Mouse (Mus musculus) MEL (cell line): ENCODE data around the gene Nrxn3. TPM values are rescaled to one million over a fixed set of nuclear protein-coding genes. Genes with fewer than 3 reads are reported as not detected.

Source experiments
- DNase-seq: peaks from one replicate; pipeline ENCODE4 v3.0.0; 2011; ENCODE audit warnings: low read depth, low spot score
- H3K27ac ChIP-seq: 2 replicates; pipeline ENCODE4 v1.5.1; 2012; ENCODE audit warnings: low read depth, mild to moderate bottlenecking, control low read depth, low read length, moderate library complexity; ENCODE audit not compliant: control insufficient read depth
- H3K27me3 ChIP-seq, 2 experiments: fragments of 150-350 bp in 1 of 2; sonication (generic) in 1 of 2; 2 replicates each; pipeline ENCODE4 v1.6.1; 2012; ENCODE audit warnings: low read length in 2 of 2, mild to moderate bottlenecking in 2 of 2, improper control_type of control experiment in 1 of 2, moderate library complexity in 1 of 2; ENCODE audit not compliant: insufficient read depth in 2 of 2, control insufficient read depth in 1 of 2
- H3K36me3 ChIP-seq, 2 experiments: 2 replicates each; pipeline ENCODE4 v1.6.1; 2012 to 2014; ENCODE audit warnings: low read length in 2 of 2, improper control_type of control experiment in 1 of 2, inconsistent platforms in 1 of 2, mild to moderate bottlenecking in 1 of 2; ENCODE audit not compliant: insufficient read depth in 2 of 2, control insufficient read depth in 1 of 2
- H3K4me1 ChIP-seq, 2 experiments: fragments of 150-350 bp in 1 of 2; sonication (generic) in 1 of 2; 2 replicates each; pipeline ENCODE4 v1.6.1; 2012; ENCODE audit warnings: low read length in 2 of 2, improper control_type of control experiment in 1 of 2, mild to moderate bottlenecking in 1 of 2; ENCODE audit not compliant: insufficient read depth in 2 of 2, control insufficient read depth in 1 of 2
- H3K4me3 ChIP-seq, 2 experiments: fragments of 150-350 bp in 1 of 2; sonication (generic) in 1 of 2; 2 replicates each; pipeline ENCODE4 v1.5.1; 2012; ENCODE audit warnings: low read depth in 2 of 2, low read length in 2 of 2, mild to moderate bottlenecking in 2 of 2, moderate library complexity in 2 of 2, control low read depth in 1 of 2, improper control_type of control experiment in 1 of 2; ENCODE audit not compliant: control insufficient read depth in 1 of 2, insufficient read depth in 1 of 2
- H3K79me2 ChIP-seq: 2 replicates; pipeline ENCODE4 v1.6.1; 2012; ENCODE audit warnings: mild to moderate bottlenecking, low read length, moderate library complexity; ENCODE audit not compliant: control insufficient read depth, poor library complexity, insufficient read depth
- H3K9ac ChIP-seq: 2 replicates; pipeline ENCODE4 v1.6.1; 2012; ENCODE audit warnings: low read depth, mild to moderate bottlenecking, control low read depth, low read length, moderate library complexity; ENCODE audit not compliant: control insufficient read depth, poor library complexity, severe bottlenecking
- H3K9me3 ChIP-seq: fragments of 150-350 bp; sonication (generic); replicated peaks from 2 replicates; pipeline ENCODE4 v1.6.1; 2012; ENCODE audit warnings: mild to moderate bottlenecking, low read length, improper control_type of control experiment, moderate library complexity; ENCODE audit not compliant: insufficient read depth
- BHLHE40 ChIP-seq: IDR thresholded peaks from 2 replicates; pipeline ENCODE4 v1.6.1; 2012; ENCODE audit warnings: low read depth, mild to moderate bottlenecking, inconsistent platforms, low read length, improper control_type of control experiment, borderline replicate concordance
- CHD2 ChIP-seq: IDR thresholded peaks from 2 replicates; pipeline ENCODE4 v1.6.1; 2011; ENCODE audit warnings: low read length, improper control_type of control experiment
- CTCF ChIP-seq, 3 experiments: IDR thresholded peaks in 2 of 3; conservative IDR thresholded peaks in 1 of 3; 2 replicates each; pipeline ENCODE4 v1.5.1; 2011 to 2012; ENCODE audit warnings: low read length in 3 of 3, low read depth in 2 of 3, mild to moderate bottlenecking in 2 of 3, improper control_type of control experiment in 1 of 3, inconsistent platforms in 1 of 3, mixed read lengths in 1 of 3, moderate library complexity in 1 of 3; ENCODE audit not compliant: control insufficient read depth in 1 of 3, insufficient read depth in 1 of 3, poor library complexity in 1 of 3, severe bottlenecking in 1 of 3
- GABPA ChIP-seq: IDR thresholded peaks from 2 replicates; pipeline ENCODE4 v1.6.1; 2012; ENCODE audit warnings: low read depth, mild to moderate bottlenecking, inconsistent platforms, low read length, improper control_type of control experiment, moderate library complexity
- GATA1 ChIP-seq: IDR thresholded peaks from 2 replicates; pipeline ENCODE4 v1.6.1; 2011; ENCODE audit warnings: low read depth, low read length, improper control_type of control experiment
- MAFK ChIP-seq: IDR thresholded peaks from 2 replicates; pipeline ENCODE4 v1.6.1; 2011; ENCODE audit warnings: low read depth, mild to moderate bottlenecking, low read length, improper control_type of control experiment, borderline replicate concordance
- MAX ChIP-seq: IDR thresholded peaks from 2 replicates; pipeline ENCODE4 v1.6.1; 2011; ENCODE audit warnings: low read length, improper control_type of control experiment
- MEF2A ChIP-seq: IDR thresholded peaks from 2 replicates; pipeline ENCODE4 v1.6.1; 2014; ENCODE audit warnings: low read depth, mild to moderate bottlenecking, inconsistent platforms, low read length, improper control_type of control experiment; ENCODE audit not compliant: poor library complexity, insufficient replicate concordance, severe bottlenecking; ENCODE audit errors: extremely low read depth
- MXI1 ChIP-seq: IDR thresholded peaks from 2 replicates; pipeline ENCODE4 v1.6.1; 2011; ENCODE audit warnings: mild to moderate bottlenecking, low read depth, low read length, improper control_type of control experiment
- MYB ChIP-seq: IDR thresholded peaks from 2 replicates; pipeline ENCODE4 v1.6.1; 2011; ENCODE audit warnings: mild to moderate bottlenecking, low read depth, low read length, improper control_type of control experiment
- MYC ChIP-seq: IDR thresholded peaks from 2 replicates; pipeline ENCODE4 v1.6.1; 2011; ENCODE audit warnings: low read depth, mild to moderate bottlenecking, low read length, improper control_type of control experiment, moderate library complexity
- NRF1 ChIP-seq: IDR thresholded peaks from 2 replicates; pipeline ENCODE4 v1.6.1; 2014; ENCODE audit warnings: low read depth, mild to moderate bottlenecking, inconsistent platforms, low read length, improper control_type of control experiment, moderate library complexity; ENCODE audit not compliant: poor library complexity, insufficient read depth, severe bottlenecking
- POLR2A ChIP-seq, 2 experiments: IDR thresholded peaks; 2 replicates each; pipeline ENCODE4 v1.6.1; 2011 to 2012; ENCODE audit warnings: low read length in 2 of 2, mild to moderate bottlenecking in 2 of 2, control low read depth in 1 of 2, improper control_type of control experiment in 1 of 2, low read depth in 1 of 2, moderate library complexity in 1 of 2; ENCODE audit not compliant: control insufficient read depth in 1 of 2, insufficient read depth in 1 of 2, poor library complexity in 1 of 2
- RAD21 ChIP-seq: IDR thresholded peaks from 2 replicates; pipeline ENCODE4 v1.6.1; 2011; ENCODE audit warnings: mild to moderate bottlenecking, low read depth, low read length, improper control_type of control experiment
- SIN3A ChIP-seq: IDR thresholded peaks from 2 replicates; pipeline ENCODE4 v1.6.1; 2012; ENCODE audit warnings: low read length, improper control_type of control experiment, inconsistent platforms
- UBTF ChIP-seq: IDR thresholded peaks from 2 replicates; pipeline ENCODE4 v1.6.1; 2012; ENCODE audit warnings: low read depth, mild to moderate bottlenecking, inconsistent platforms, low read length, improper control_type of control experiment, moderate library complexity, borderline replicate concordance; ENCODE audit not compliant: insufficient read depth
- USF1 ChIP-seq: IDR thresholded peaks from 2 replicates; pipeline ENCODE4 v1.6.1; 2014; ENCODE audit warnings: low read depth, mild to moderate bottlenecking, inconsistent platforms, low read length, improper control_type of control experiment, moderate library complexity
- USF2 ChIP-seq, 2 experiments: IDR thresholded peaks; 2 replicates each; pipeline ENCODE4 v1.6.1; 2011 to 2012; ENCODE audit warnings: improper control_type of control experiment in 2 of 2, low read length in 2 of 2, borderline replicate concordance in 1 of 2, inconsistent platforms in 1 of 2, low read depth in 1 of 2, mild to moderate bottlenecking in 1 of 2; ENCODE audit not compliant: insufficient read depth in 1 of 2
- ZKSCAN1 ChIP-seq: IDR thresholded peaks from 2 replicates; pipeline ENCODE4 v1.6.1; 2012; ENCODE audit warnings: low read depth, mild to moderate bottlenecking, inconsistent platforms, low read length, improper control_type of control experiment, moderate library complexity
- ZMIZ1 ChIP-seq: IDR thresholded peaks from 2 replicates; pipeline ENCODE4 v1.6.1; 2012; ENCODE audit warnings: low read depth, mild to moderate bottlenecking, inconsistent platforms, low read length, improper control_type of control experiment, moderate library complexity
- polyA plus RNA-seq, 2 experiments: library from polyadenylated mRNA; stranded (reverse) in 1 of 2; unstranded in 1 of 2; fragments of >175 nt in 1 of 2; fragments of >200 nt in 1 of 2; gene quantifications; 2 replicates each; pipeline versions ENCODE4 v1.2.1 to v1.2.4; 2012; ENCODE audit warnings: low replicate concordance in 2 of 2, low read depth in 1 of 2; ENCODE audit not compliant: insufficient read length in 2 of 2, insufficient read depth in 1 of 2, missing spikeins in 1 of 2
- total RNA-seq: library from RNA; depleted of rRNA; stranded (reverse); fragments of 300-350 nt; gene quantifications from 2 replicates; pipeline ENCODE4 v1.2.3, GENCODE M21; 2012

Gene Nrxn3
- total and polyA plus RNA-seq, 3 experiments = not detected

DNA sequence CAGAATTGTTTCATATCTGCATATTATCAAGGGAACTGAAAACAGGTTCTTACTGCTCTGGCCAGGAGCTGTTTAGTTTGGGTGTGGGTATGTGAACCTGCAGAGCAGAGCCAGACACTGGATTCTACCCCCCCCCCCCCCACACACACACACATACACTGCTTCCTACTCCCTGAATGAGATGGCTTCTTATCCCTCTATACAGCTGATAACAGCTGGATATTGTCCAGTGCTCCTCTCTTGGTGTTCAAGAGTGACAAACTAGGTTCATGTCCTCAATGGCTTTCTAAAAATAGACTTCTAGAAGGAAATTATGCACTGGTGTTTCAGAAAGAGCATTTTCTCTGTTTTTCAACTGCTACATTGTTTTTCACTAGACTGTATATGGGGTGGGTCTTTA is 713.8 kb downstream of the Nrxn3 start (continued):
- TF ChIP-seq BHLHE40 (no peak), USF2 (IDR thresholded peaks at IDR 0.05; ENCODE audit: borderline replicate concordance in 1 of 2, insufficient read depth in 1 of 2, low read depth in 1 of 2, low read length in 2 of 2) (no peak)

DNA sequence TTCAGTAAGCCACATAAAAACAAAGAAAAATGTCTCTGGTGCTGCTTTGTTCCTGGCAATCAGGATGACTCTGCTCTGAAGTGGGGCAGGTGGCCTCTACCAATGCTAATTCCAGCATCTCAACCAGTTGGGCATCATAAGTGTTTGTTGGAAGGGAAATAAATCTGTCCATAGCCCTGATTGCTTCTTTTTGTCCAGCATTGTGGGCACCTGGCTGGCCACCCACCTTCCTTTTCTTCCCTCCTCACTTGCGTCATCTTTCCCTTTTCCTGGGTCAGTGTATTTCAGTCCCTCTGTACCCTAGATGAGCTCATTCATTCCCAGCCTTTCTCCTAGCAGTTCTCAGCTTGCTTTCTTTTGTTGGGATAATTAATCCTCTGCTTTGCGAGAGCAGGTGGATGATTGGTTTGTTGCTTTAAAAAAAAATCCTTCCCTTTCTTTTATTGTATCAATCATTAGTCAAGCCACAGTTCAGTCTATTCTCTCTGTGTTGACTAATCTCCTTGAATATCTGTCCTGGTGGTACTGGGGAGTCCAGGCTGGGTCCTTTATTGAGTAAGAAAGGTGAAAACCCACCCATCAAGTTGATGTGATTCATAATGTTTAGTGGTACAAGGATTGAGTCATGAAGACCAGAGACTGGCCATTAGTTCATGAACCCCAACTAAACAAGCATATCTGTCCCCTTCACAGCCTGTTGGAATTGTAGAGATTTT is 719.8 kb downstream of the Nrxn3 start:
- Histone ChIP-seq H3K4me3 (no peak overlapping the region), H3K9me3 (no peaks in the 10 kb centered on the region), H3K4me1 (no peaks in the 10 kb centered on the region), H3K9ac (no peak overlapping the region), H3K36me3 (no peaks in the 10 kb centered on the region), H3K27me3 (no peaks in the 10 kb centered on the region), H3K79me2 (no peaks in the 10 kb centered on the region), H3K27ac (no peak overlapping the region)
- TF ChIP-seq MAX = no peak
- TF ChIP-seq MAFK = no peak
- TF ChIP-seq POLR2A (IDR thresholded peaks at IDR 0.05; ENCODE audit: control insufficient read depth in 1 of 2, insufficient read depth in 1 of 2, low read depth in 1 of 2, low read length in 2 of 2, poor library complexity in 1 of 2) = no peak
- TF ChIP-seq NRF1 = no peak
- no peak for TF ChIP-seq GATA1
- TF ChIP-seq ZKSCAN1 = no peak
- no peak for TF ChIP-seq CTCF (IDR thresholded peaks at IDR 0.05 in 2 of 3, conservative IDR thresholded peaks at IDR 0.05 in 1 of 3; ENCODE audit: control insufficient read depth in 1 of 3, insufficient read depth in 1 of 3, low read depth in 2 of 3, low read length in 3 of 3, poor library complexity in 1 of 3, severe bottlenecking in 1 of 3)
- no peak for TF ChIP-seq MEF2A
- TF ChIP-seq GABPA = no peak
- TF ChIP-seq MXI1 = no peak
- TF ChIP-seq CHD2 = no peak
- TF ChIP-seq MYB = no peak
- TF ChIP-seq ZMIZ1 = no peak
- TF ChIP-seq USF1 = no peak
- TF ChIP-seq SIN3A = no peak
- TF ChIP-seq MYC = no peak
- TF ChIP-seq UBTF = no peak
- TF ChIP-seq USF2 (IDR thresholded peaks at IDR 0.05; ENCODE audit: borderline replicate concordance in 1 of 2, insufficient read depth in 1 of 2, low read depth in 1 of 2, low read length in 2 of 2) = no peak
- no peak for TF ChIP-seq RAD21
- DNase-seq = no peak
